Mouse (Mus musculus): ENCODE data around the gene Eml6. TPM values are rescaled to one million over a fixed set of nuclear protein-coding genes. Genes with fewer than 3 reads are reported as not detected.

Eml6 gene
- polyA plus RNA-seq, 1 experiment: 1.2 TPM

DNA sequence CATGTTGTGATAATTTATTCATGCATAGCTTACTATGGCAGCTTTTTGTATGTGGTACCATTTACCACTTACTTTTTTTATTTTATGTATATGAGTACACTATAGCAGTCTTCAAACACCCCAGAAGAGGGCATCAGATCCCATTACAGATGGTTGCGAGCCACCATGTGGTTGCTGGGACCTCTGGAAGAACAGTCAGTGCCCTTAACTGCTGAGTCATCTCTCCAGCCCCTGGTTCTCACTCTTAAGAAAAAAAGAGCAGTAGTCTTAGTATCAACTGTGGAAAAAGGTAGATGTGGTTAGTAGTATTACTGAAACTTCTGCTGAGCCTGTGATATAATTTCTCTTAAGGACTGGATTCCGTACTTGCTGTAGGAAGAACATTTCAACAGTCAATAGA lies 301.6 kb downstream of the Eml6 start:
- H3K4me1 ChIP-seq (ENCODE audit: control insufficient read depth, insufficient read depth, low read length): no peaks in the 10 kb centered on the region; the same call in 1 of the 2 replicates
- no peak overlapping the region for H3K27ac ChIP-seq (ENCODE audit: control insufficient read depth, insufficient read depth, low read depth, low read length, poor library complexity)
- 83% methylated on average over 2 of the region's 2 CpGs for WGBS
- H3K4me3 ChIP-seq (replicated peaks; ENCODE audit: control insufficient read depth, low read depth, low read length): no peak overlapping the region
- TF ChIP-seq POLR2A (IDR thresholded peaks at IDR 0.05; ENCODE audit: borderline replicate concordance, control insufficient read depth, low read depth, low read length) (no peak), CTCF (IDR thresholded peaks at IDR 0.05; ENCODE audit: control insufficient read depth, insufficient read depth, low read length) (no peak)

- Histone ChIP-seq H3K4me1 (ENCODE audit: control insufficient read depth, insufficient read depth, low read length) (no peaks in the 10 kb centered on the region), H3K27ac (ENCODE audit: control insufficient read depth, insufficient read depth, low read depth, low read length, poor library complexity) (no peak overlapping the region), H3K4me3 (replicated peaks; ENCODE audit: control insufficient read depth, low read depth, low read length) (no peak overlapping the region)
- TF ChIP-seq POLR2A (IDR thresholded peaks at IDR 0.05; ENCODE audit: borderline replicate concordance, control insufficient read depth, low read depth, low read length) (no peak), CTCF (IDR thresholded peaks at IDR 0.05; ENCODE audit: control insufficient read depth, insufficient read depth, low read length) (no peak)
- 69% methylated on average over 1 of the region's 1 CpGs for WGBS
These were observed 306.2 kb downstream of the Eml6 start for GRCm38 (mm10) chr11:29719597-29719996.

GRCm38 (mm10) chr11:29718541-29718940 lies 307.3 kb downstream of the Eml6 start:
- Histone ChIP-seq H3K4me1 (ENCODE audit: control insufficient read depth, insufficient read depth, low read length) (no peaks in the 10 kb centered on the region), H3K27ac (ENCODE audit: control insufficient read depth, insufficient read depth, low read depth, low read length, poor library complexity) (no peak overlapping the region), H3K4me3 (replicated peaks; ENCODE audit: control insufficient read depth, low read depth, low read length) (no peak overlapping the region)
- TF ChIP-seq POLR2A (IDR thresholded peaks at IDR 0.05; ENCODE audit: borderline replicate concordance, control insufficient read depth, low read depth, low read length) (no peak), CTCF (IDR thresholded peaks at IDR 0.05; ENCODE audit: control insufficient read depth, insufficient read depth, low read length) (no peak)
- 32% methylated on average over 6 of the region's 6 CpGs for whole genome bisulfite sequencing

DNA sequence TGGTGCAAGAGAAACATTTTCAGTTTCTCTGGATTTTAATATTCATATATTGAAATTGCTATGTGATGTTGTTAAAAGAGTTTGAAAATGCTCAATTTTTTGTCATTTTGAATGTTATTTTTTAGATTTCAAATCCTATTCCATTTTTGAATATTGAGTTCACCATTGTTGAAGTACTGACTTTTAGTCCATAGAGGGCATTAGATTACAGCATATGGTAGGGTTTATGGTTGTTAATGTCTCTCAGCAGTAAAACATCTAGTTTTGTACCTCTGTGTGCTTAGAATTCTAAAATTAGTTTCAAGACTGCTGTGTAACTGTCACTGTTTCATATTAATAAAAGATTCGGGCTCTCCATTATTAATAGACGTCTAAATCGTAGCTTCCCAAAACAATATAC lies 310.3 kb downstream of the Eml6 start:
- WGBS: 89% methylated on average over 3 of the region's 3 CpGs

GRCm38 (mm10) chr11:29714789-29715188 lies 311.0 kb downstream of the Eml6 start:
- no peaks in the 10 kb centered on the region for H3K4me1 ChIP-seq (ENCODE audit: control insufficient read depth, insufficient read depth, low read length)
- TF ChIP-seq POLR2A (IDR thresholded peaks at IDR 0.05; ENCODE audit: borderline replicate concordance, control insufficient read depth, low read depth, low read length): no peak
- no peak for TF ChIP-seq CTCF (IDR thresholded peaks at IDR 0.05; ENCODE audit: control insufficient read depth, insufficient read depth, low read length)
- WGBS: 82% methylated on average over 2 of the region's 2 CpGs
- H3K4me3 ChIP-seq (replicated peaks; ENCODE audit: control insufficient read depth, low read depth, low read length): no peak overlapping the region
- H3K27ac ChIP-seq (ENCODE audit: control insufficient read depth, insufficient read depth, low read depth, low read length, poor library complexity): no peak overlapping the region

More for the DNA sequence above, 310.3 kb downstream of the Eml6 start:
- H3K4me3 ChIP-seq (replicated peaks; ENCODE audit: control insufficient read depth, low read depth, low read length): no peak overlapping the region
- H3K27ac ChIP-seq (ENCODE audit: control insufficient read depth, insufficient read depth, low read depth, low read length, poor library complexity): no peak overlapping the region
- TF ChIP-seq CTCF (IDR thresholded peaks at IDR 0.05; ENCODE audit: control insufficient read depth, insufficient read depth, low read length) (no peak), POLR2A (IDR thresholded peaks at IDR 0.05; ENCODE audit: borderline replicate concordance, control insufficient read depth, low read depth, low read length) (no peak)
- H3K4me1 ChIP-seq (ENCODE audit: control insufficient read depth, insufficient read depth, low read length): no peaks in the 10 kb centered on the region

GRCm38 (mm10) chr11:29714114-29714513 lies 311.7 kb downstream of the Eml6 start:
- 80% methylated on average over 7 of the region's 7 CpGs for WGBS
- TF ChIP-seq POLR2A (IDR thresholded peaks at IDR 0.05; ENCODE audit: borderline replicate concordance, control insufficient read depth, low read depth, low read length) (no peak), CTCF (IDR thresholded peaks at IDR 0.05; ENCODE audit: control insufficient read depth, insufficient read depth, low read length) (no peak)
- Histone ChIP-seq H3K4me3 (replicated peaks; ENCODE audit: control insufficient read depth, low read depth, low read length) (no peak overlapping the region), H3K27ac (ENCODE audit: control insufficient read depth, insufficient read depth, low read depth, low read length, poor library complexity) (no peak overlapping the region), H3K4me1 (ENCODE audit: control insufficient read depth, insufficient read depth, low read length) (no peaks in the 10 kb centered on the region)

- no peak overlapping the region for H3K4me3 ChIP-seq (replicated peaks; ENCODE audit: control insufficient read depth, low read depth, low read length)
- no peak overlapping the region for H3K27ac ChIP-seq (ENCODE audit: control insufficient read depth, insufficient read depth, low read depth, low read length, poor library complexity)
- TF ChIP-seq POLR2A (IDR thresholded peaks at IDR 0.05; ENCODE audit: borderline replicate concordance, control insufficient read depth, low read depth, low read length) (no peak), CTCF (IDR thresholded peaks at IDR 0.05; ENCODE audit: control insufficient read depth, insufficient read depth, low read length) (no peak)
- no peaks in the 10 kb centered on the region for H3K4me1 ChIP-seq (ENCODE audit: control insufficient read depth, insufficient read depth, low read length)
These were observed 316.3 kb downstream of the Eml6 start for GRCm38 (mm10) chr11:29709512-29709911.

- TF ChIP-seq POLR2A (IDR thresholded peaks at IDR 0.05; ENCODE audit: borderline replicate concordance, control insufficient read depth, low read depth, low read length): no peak
- no peak for TF ChIP-seq CTCF (IDR thresholded peaks at IDR 0.05; ENCODE audit: control insufficient read depth, insufficient read depth, low read length)
- peaks cover 2% of the 10 kb centered on the region; the same call in 1 of the 2 replicates for H3K4me1 ChIP-seq (ENCODE audit: control insufficient read depth, insufficient read depth, low read length)
- H3K27ac ChIP-seq (ENCODE audit: control insufficient read depth, insufficient read depth, low read depth, low read length, poor library complexity): no peak overlapping the region
- H3K4me3 ChIP-seq (replicated peaks; ENCODE audit: control insufficient read depth, low read depth, low read length): no peak overlapping the region
- whole genome bisulfite sequencing: 78% methylated on average over 4 of the region's 4 CpGs
These were observed 319.0 kb downstream of the Eml6 start for GRCm38 (mm10) chr11:29706845-29707244.

DNA sequence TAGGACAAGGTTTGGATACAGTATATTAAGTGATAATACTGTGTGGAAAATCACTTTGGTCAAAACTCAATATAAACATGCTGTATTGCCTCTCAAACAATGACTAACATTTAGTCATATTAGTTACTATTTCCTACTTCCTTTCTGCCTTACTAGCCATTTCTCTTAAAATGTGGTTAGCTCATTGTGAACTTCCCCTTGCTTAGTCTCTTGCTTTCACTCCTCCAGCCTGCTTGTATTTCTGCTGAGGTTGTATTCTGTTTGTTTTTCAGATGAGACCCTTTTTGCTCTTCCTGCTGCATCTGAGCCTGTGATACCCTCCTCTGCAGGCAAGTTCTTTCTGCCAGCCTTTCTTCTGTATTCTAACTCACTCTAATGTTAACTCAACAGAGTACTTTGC lies 320.6 kb downstream of the Eml6 start:
- Histone ChIP-seq H3K4me1 (ENCODE audit: control insufficient read depth, insufficient read depth, low read length) (peaks cover 2% of the 10 kb centered on the region; the same call in 1 of the 2 replicates), H3K27ac (ENCODE audit: control insufficient read depth, insufficient read depth, low read depth, low read length, poor library complexity) (no peak overlapping the region), H3K4me3 (replicated peaks; ENCODE audit: control insufficient read depth, low read depth, low read length) (no peak overlapping the region)
- TF ChIP-seq CTCF (IDR thresholded peaks at IDR 0.05; ENCODE audit: control insufficient read depth, insufficient read depth, low read length): no peak
- TF ChIP-seq POLR2A (IDR thresholded peaks at IDR 0.05; ENCODE audit: borderline replicate concordance, control insufficient read depth, low read depth, low read length): no peak

Data from bone marrow, adult 2 months (tissue).